Mouse (Mus musculus) frontal cortex, adult 2 months (tissue): Measurements from ENCODE around the gene Galnt16. TPM values are rescaled to one million over a fixed set of nuclear protein-coding genes. Genes with fewer than 3 reads are reported as not detected.

Source experiments
- DNase-seq, 2 experiments: peaks; one replicate each; pipeline ENCODE4 v3.0.0; 2022; ENCODE audit warnings: low spot score in 1 of 2; ENCODE audit errors: extremely low spot score in 1 of 2
- polyA plus RNA-seq: library from polyadenylated mRNA; depleted of rRNA; stranded (reverse); fragments of >200 nt; gene quantifications from 2 replicates; pipeline ENCODE4 v1.2.3, GENCODE M21; 2012

Galnt16 gene
- polyA plus RNA-seq, 1 experiment = 43.6 TPM

DNA sequence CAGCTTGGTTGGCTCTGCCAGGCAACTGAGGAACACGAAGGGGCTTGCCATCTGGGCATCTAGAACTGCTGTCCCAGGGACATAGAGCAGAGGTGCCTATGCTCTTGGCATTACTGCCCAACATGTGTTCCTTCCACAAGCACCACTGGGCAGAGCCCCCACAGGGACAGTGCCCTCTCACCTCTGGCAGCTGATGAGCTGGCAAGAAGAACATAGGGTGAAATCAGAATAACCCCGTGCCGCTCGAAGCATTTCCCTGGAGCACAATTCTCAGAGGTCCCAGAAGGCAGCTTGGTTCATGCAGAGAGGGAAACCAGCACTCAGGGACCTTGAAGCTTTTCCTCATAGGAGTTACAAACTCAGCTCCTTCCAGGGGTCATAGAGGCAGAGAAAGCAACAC is 76.7 kb downstream of the Galnt16 start:
- no peak for DNase-seq

DNA sequence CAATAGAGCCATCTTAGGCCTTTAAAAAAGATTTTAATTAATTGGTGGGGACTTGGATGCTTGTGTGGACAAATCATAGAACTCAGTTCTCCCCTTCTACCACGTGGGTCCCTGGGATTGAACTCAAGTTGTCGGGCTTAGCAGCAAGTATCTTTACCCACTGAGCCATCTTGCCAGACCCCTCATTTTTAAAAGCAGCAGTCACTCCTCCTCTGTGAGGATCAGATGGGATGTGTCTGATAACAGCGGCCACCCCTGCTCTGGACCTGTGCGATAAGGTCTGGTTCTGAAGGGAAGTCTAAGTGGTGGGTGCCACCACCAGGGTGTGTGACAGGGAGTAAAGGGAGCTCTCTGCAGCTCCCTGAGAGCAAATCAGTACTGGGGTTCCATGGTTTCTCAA is 77.5 kb downstream of the Galnt16 start:
- DNase-seq = no peak

DNA sequence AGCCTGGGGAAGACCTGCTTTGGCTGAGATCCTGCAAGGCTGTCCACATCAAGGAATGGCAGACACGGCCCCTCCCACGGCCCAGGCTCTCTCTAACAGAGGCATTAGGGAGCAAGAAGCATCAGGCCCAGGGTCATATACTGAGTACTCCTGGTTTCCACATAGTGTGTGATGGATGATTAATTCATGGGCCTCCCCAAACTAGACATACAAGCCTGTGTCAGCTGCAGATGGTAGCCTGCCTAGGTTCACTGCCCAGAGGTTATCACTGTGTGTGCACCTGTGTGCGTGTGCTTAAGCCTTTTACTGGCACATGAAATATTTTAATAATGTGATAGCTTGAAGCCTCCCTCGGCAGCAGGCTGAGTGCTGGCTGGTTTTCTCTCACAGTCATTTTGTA is 77.9 kb downstream of the Galnt16 start:
- DNase-seq = no peak

DNA sequence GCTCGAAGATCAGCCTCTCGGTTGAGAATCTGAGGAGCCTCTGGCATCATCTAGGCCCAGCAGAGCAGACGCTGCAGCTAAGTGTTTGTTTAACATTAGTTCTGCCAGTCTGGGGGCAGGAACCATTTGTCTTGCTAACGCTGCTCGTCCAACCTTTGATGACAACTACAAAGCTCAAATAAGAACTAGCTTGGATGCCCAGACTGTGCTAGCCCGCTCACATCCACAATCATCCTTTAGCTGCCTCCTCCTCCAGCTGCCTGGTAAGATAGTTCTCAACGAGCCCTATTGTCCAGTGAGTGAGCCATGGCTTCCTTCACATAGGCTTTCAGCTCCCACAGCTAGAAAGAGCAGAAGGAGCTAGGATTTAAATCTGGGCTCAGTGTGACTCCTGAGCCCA is 80.2 kb downstream of the Galnt16 start:
- no peak for DNase-seq

DNA sequence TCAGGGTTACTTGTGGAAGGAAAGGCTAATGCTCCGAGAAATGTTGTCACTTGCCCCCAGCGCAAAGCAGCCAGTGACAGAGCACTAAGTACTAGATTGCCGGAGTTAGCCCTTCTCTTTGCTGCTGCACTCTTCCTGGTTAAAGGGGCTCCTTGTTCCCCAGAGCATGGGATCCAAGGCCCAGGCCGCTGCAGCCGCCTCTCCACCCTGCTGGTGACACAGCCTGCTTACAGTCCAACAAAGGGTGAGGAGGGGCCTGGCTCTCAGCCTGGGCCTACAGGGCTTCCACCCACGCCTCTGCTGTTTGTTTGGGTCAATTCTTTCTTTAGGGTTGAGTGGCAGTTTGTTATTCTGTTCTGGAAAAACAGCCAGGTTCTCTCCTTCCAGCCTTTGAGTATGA is 80.7 kb downstream of the Galnt16 start:
- peak; percentile 41 to 52 for DNase-seq

- DNase-seq = no peak
These were observed 83.7 kb downstream of the Galnt16 start for GRCm38 (mm10) chr12:80601597-80602269.

DNA sequence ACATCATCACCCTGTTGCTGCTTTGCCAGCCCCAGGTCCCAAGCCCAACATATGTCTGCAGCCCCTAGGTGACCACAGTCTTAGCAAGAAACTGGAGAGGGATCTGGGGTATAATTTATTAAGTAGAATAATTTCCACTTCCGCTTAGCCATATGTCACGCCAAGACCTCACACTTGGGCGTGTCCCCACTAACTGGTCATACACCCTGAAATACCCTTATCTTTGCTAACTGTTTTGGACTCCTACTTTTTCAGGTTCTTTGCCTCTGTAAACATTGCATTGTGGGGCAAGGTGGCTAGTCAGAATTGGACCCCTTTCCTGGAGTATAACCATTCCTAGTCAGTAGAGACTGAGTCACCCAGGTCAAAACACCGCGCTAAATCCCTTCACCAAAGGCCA is 84.4 kb downstream of the Galnt16 start:
- DNase-seq = no peak

DNA sequence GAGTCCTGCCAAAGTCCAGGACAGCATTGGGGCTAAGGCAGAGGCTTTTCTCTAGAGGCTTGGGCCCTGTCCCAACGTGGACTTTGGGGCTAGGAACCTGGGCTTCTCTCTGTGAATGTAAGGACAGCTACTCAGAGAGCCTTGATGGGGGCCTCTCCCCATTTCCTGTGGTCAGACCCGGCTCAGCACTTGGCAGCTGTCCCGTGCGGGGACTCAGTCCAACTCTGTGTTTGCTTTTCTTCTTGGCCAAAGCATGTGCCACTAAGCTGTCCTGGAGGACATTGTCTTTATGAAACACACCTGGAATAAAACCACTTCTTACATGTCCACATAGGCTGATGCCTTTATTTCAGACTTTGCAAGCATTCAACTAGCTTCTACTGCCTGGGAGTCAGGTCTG is 85.5 kb downstream of the Galnt16 start:
- peak in 1 of 2 experiments; percentile 24 for DNase-seq

DNA sequence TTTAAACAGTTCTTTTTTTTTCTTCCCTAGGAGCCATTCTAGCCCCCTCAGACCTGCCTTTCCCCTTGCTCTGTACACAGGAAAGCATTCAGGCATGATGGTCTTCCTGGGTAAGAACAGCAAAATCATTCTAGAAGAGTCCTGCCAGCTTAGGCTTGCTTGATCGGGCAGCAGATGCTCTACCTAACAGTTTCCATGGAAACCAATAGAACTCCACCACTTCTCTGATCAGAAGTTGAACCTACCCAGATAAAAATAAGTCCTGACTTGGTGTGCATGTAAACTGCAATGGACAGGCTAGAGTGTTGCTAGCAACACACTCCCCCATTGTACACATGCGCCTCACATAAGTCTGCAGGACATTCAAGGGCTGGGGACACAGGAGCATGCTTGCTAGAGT is 86.1 kb downstream of the Galnt16 start:
- peak in 1 of 2 experiments; percentile 43 for DNase-seq

DNA sequence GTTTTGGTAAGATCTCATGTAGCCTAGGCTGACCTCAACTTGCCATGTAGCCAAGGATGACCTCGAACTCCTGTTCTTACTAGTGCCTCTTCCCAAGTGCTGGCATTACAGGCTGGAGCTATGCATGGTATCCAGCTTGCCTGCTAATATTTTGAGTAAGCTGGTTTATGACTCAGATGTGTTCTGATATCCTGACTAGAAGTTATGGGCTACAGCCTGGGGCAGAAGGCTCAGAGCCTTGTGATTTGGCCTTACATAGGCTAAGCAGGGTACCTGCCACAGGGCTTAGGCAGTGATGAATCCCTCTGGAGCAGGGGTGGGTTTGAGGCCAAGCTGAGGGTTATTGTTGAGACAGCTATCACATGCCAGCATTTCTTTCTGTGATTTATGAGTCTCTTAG is 90.5 kb downstream of the Galnt16 start:
- DNase-seq = no peak

- DNase-seq = no peak
These were observed 91.9 kb downstream of the Galnt16 start for GRCm38 (mm10) chr12:80609928-80610327.

- DNase-seq = no peak
These were observed 94.2 kb downstream of the Galnt16 start for GRCm38 (mm10) chr12:80612113-80612791.

DNA sequence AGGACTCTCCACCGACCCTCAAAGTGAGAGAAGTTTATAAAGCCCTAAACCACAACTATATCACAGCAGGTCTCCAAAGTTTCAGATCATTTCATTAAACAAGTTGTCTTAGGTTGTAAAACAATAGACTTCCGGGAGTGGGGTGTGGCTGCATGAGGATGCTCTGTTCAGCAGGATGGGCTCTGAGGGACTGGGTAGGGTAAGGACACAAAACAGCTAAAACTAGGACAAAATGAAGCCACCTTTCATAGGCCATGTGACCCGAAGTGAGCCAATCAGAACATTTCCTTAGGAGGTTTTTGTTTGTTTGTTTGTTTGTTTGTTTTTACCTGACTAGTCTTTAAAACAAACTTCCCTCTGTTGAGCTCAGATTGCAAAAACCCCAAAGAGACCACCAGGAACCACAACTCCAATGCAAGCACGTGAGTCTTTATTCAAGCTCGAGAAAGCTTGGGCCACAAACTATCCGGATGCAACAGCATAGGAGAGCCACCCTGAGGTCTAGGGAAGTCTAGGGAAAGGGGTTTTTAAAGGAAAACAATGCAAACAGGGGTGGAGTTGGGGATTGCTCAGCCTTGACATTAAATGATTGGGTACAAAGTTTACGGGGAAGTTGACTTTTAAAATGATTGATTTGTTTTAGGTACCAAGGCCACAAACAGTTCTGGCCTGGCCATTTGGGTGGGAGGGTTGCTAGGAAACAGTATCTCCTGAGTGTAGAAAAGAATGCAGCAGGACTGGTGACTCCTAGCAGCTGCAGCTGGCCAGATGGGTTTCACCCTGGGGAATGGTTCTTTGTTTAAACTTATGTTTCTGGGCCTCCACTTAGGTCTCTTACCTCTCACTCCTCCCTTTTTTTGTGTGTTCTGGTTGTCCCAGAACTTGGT is 97.5 kb downstream of the Galnt16 start:
- DNase-seq = no peak

DNA sequence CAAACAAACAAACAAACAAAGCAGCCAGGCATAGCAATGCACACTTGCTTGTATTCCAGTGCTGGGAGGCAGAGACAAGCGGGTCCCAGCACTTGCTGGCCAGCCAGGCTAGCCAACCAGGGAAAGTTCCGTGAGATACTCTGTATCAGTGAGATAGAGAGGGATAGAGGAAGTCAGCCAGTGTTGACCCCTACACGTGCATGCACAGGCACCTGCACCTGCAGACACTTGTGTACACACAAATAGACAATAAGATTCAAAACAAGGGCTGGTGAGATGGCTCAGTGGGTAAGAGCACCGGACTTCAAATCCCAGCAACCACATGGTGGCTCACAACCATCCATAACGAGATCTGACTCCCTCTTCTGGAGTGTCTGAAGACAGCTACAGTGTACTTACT is 102.4 kb downstream of the Galnt16 start:
- no peak for DNase-seq

- no peak for DNase-seq
These were observed 113.7 kb downstream of the Galnt16 start for GRCm38 (mm10) chr12:80631790-80632189.

DNA sequence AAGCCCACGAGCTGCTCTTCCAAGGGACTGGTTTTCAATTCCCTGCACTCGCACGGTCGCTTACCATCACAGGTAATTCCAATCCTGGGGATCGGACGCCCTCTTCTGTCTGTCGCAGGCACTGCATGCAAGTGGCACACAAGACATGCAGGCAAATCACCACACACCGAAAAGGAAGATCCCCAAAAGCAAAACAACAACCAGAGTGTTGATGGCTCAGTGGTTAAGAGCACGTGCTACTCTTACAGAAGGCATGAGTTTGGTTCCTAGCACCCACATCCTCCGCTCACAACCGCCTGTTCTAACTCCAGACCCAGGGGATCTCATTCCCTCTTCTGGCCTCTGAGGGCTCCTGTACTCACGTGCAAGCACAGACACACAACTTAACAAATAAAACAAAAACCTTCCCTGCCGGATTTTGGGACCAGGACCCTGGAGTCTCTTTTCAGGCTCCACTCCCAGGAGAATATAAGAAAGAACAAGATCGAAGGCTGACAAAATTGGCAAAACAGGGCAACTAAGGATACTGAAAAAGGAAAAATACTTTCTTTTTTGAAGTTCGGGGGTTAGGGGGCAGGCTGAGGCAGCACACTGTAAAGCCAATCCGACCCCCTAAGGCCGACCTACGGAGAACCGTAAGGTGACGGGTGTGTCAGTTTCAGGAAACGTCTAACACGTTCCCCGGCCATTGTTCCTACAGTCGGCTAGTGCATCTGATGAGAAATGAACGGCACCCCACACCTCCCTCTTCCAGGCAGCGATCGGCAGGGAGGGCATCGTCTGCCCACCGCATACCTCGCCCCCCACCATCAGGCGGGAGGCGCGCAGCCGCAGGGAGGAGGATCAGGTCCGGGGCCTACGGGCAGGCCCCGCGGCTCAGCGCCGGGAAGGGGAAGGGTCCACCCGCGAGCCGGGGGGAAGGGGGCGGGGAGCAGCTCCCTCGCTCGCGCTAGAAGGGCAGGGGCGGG is 124.9 kb downstream of the Galnt16 start:
- peak in 1 of 2 experiments; percentile 55 for DNase-seq

- DNase-seq = peak; percentile 88 to 96
These were observed 125.8 kb downstream of the Galnt16 start, which contains the start of the genes Slc39a9 and Erh for GRCm38 (mm10) chr12:80643693-80644505. Gene Slc39a9 (plus strand): TSS chr12:80643883. Gene Erh (minus strand): TSS chr12:80644341.

DNA sequence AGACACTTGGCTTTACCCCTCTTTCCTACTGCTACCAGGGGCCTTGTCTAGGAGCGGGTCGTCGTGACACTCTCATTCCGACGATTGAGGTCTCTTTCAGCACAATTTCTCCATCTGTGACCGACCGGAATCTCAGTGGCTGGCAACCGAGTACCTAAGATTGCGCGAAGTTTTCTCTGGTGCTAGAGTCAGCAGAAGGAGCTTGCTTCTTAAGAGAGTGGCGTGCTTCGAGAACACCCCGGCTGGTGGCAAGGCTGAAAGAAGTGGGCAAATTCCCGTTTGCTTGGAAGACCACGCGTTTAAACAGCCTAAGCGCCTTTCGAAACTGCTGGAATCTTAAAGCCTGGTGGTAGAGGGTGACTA is 126.4 kb downstream of the Galnt16 start:
- no peak for DNase-seq

DNA sequence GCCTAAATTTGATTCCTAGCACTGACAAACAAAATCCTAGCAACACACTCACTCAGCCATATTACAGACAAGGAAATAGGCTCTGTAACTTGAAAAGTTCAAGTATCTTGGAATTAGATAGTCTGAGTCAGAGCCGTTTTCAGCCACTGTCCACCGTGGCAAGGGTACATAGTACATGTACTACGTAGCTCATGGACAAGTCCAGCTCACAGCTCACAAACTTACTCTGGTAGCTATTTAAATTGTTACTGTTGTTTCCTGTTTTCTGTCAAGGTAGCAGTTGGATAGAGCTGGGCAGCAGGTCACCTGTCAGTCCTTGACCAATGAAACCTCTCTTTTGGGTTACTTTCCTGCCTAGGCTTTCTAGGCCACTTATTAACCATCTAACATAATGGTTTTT is 128.3 kb downstream of the Galnt16 start:
- DNase-seq = no peak
